Mouse (Mus musculus) liver, embryonic 14.5 days (tissue): Measurements from ENCODE around the gene Zbtb8a. TPM values are rescaled to one million over a fixed set of nuclear protein-coding genes. Genes with fewer than 3 reads are reported as not detected.
A peak's percentile ranks its signal among the peaks of the same experiment; 100 is the strongest.

Experiments used
- ATAC-seq: fragments of 200-750 bp; cut with Nextera tagmentation; 2 replicates; pipeline ENCODE4 v1.8.0; 2017; ENCODE audit warnings: moderate number of reproducible peaks, mild to moderate bottlenecking, moderate library complexity; ENCODE audit not compliant: insufficient read depth
- DNase-seq, 3 experiments: peaks; one replicate each; pipeline ENCODE4 v3.0.0-alpha.2; 2012 to 2013; ENCODE audit warnings: low read depth in 3 of 3, low spot score in 3 of 3
- H3K27ac ChIP-seq: fragments of 300-500 bp; sonication (generic); 2 replicates; pipeline ENCODE4 v1.5.1; 2014; ENCODE audit warnings: moderate library complexity, mild to moderate bottlenecking, control low read depth, inconsistent platforms
- H3K27me3 ChIP-seq: fragments of 300-500 bp; sonication (generic); 2 replicates; pipeline ENCODE4 v1.6.1; 2014; ENCODE audit warnings: mild to moderate bottlenecking, low read length, moderate library complexity; ENCODE audit not compliant: control insufficient read depth, insufficient read depth
- H3K36me3 ChIP-seq: fragments of 300-500 bp; sonication (generic); replicated peaks from 2 replicates; pipeline ENCODE4 v1.6.1; 2014; ENCODE audit warnings: low read depth; ENCODE audit not compliant: control insufficient read depth, insufficient read depth
- H3K4me1 ChIP-seq, 2 experiments: fragments of 200-500 bp in 1 of 2; fragments of 300-500 bp in 1 of 2; sonication (generic) in 1 of 2; replicated peaks; 2 replicates each; pipeline ENCODE4 v1.6.1; 2012 to 2014; ENCODE audit warnings: antibody characterized with exemption in 1 of 2, inconsistent platforms in 1 of 2, low read length in 1 of 2; ENCODE audit not compliant: control insufficient read depth in 2 of 2, insufficient read depth in 2 of 2
- H3K4me2 ChIP-seq: fragments of 300-500 bp; sonication (generic); 2 replicates; pipeline ENCODE4 v1.6.1; 2014; ENCODE audit warnings: low read depth, mild to moderate bottlenecking, control low read depth, moderate library complexity
- H3K4me3 ChIP-seq, 2 experiments: fragments of 200-500 bp in 1 of 2; fragments of 300-500 bp in 1 of 2; sonication (generic) in 1 of 2; 2 replicates each; pipeline ENCODE4 v1.5.1; 2012 to 2014; ENCODE audit warnings: low read depth in 2 of 2, low read length in 2 of 2, mild to moderate bottlenecking in 2 of 2, control low read depth in 1 of 2, inconsistent platforms in 1 of 2, moderate library complexity in 1 of 2; ENCODE audit not compliant: insufficient read depth in 1 of 2
- H3K9ac ChIP-seq: fragments of 300-500 bp; sonication (generic); replicated peaks from 2 replicates; pipeline ENCODE4 v1.6.1; 2014; ENCODE audit warnings: mild to moderate bottlenecking, control low read depth, moderate library complexity
- H3K9me3 ChIP-seq: fragments of 300-500 bp; sonication (generic); 2 replicates; pipeline ENCODE4 v1.6.1; 2016; ENCODE audit warnings: low read length, mixed read lengths; ENCODE audit not compliant: control insufficient read depth
- CTCF ChIP-seq: IDR thresholded peaks from 2 replicates; pipeline ENCODE4 v1.5.1; 2016; ENCODE audit warnings: antibody characterized with exemption, low read depth, control low read depth
- EP300 ChIP-seq: IDR thresholded peaks from 2 replicates; pipeline ENCODE4 v1.6.1; 2016; ENCODE audit warnings: antibody characterized with exemption, low read depth
- WGBS: fragments of 180-500 bp; shearing (Covaris S2); extraction: QIAGEN DNeasy Blood & Tissue Kit; methylation state at CpG from one replicate; pipeline ENCODE4 v1.1.7; 2014; ENCODE audit not compliant: insufficient replicate concordance; 5-methylcytosine and 5-hydroxymethylcytosine counted together
- polyA plus RNA-seq, 2 experiments: library from polyadenylated mRNA; depleted of rRNA in 1 of 2; stranded (reverse) in 1 of 2; unstranded in 1 of 2; fragments of >200 nt; fragmentation: Nextera tagmentation in 1 of 2; extraction: Ambion mirVana in 1 of 2; gene quantifications; 2 replicates each; pipeline versions ENCODE4 v1.2.1 to v1.2.3; 2012 to 2014

Gene Zbtb8a
- polyA plus RNA-seq, 2 experiments: 0.41 to 2.1 TPM

DNA sequence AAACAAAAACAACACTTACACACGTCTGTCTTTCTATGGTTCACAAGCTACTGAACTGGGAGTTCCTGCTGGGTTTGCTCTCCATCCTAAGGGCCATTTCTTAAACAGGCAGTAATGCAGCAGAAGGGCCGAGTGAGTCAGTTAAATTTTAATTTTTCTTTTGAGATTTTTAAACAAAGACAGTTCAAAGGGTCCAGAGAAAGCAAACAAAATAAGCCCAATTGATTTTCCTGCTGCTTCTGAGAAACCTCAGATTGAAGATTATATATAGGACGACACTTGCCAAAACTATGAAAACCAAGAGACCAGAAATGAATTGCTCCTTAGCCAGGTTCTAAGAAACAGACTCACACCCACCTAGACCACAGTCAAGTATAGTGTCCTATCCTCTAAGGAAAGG lies 64.0 kb downstream of the Zbtb8a start:
- H3K27ac ChIP-seq: no peak overlapping the region
- no peak for DNase-seq

DNA sequence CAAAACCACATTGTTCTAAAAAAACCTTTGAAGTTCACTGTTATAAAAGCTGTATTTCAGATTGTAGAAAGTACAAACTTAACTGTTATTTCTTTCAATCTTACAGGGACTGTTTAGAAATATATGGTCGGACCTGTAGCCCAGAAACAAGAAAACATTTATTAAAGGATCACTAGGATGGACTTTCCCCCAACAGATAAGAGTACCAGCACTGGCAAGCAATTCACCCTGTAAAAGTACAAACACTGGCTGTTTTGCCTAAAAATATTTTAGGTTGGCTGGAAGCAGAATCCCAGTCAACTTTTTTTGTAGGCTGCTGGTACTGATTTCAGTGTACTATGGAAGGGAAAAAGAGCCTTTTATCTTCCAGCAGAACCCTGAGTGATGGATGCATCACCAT lies 70.0 kb downstream of the Zbtb8a start:
- WGBS: 85% methylated on average over 1 of the region's 1 CpGs
- DNase-seq (no peak), ATAC-seq (no peak)
- no peak overlapping the region for H3K9ac ChIP-seq
- H3K4me2 ChIP-seq: no peak overlapping the region
- H3K4me1 ChIP-seq: peaks cover 0 to 11% of the 10 kb centered on the region in 2 experiments
- no peak overlapping the region for H3K27ac ChIP-seq
- H3K36me3 ChIP-seq: peaks cover 54% of the 10 kb centered on the region
- H3K4me3 ChIP-seq: no peak overlapping the region
- H3K27me3 ChIP-seq: no peaks in the 10 kb centered on the region
- H3K9me3 ChIP-seq: no peaks in the 10 kb centered on the region
- no peak for TF ChIP-seq CTCF
- no peak for TF ChIP-seq EP300

More for the DNA sequence above, 64.0 kb downstream of the Zbtb8a start:
- no peak for ATAC-seq
- no peak overlapping the region for H3K4me2 ChIP-seq
- no peak overlapping the region for H3K9ac ChIP-seq
- H3K36me3 ChIP-seq: peaks cover 84% of the 10 kb centered on the region
- H3K4me1 ChIP-seq: no peaks in the 10 kb centered on the region
- no peak for TF ChIP-seq CTCF
- no peak for TF ChIP-seq EP300
- 64% methylated on average over 3 of the region's 3 CpGs for WGBS
- H3K27me3 ChIP-seq: no peaks in the 10 kb centered on the region
- no peaks in the 10 kb centered on the region for H3K9me3 ChIP-seq
- no peak overlapping the region for H3K4me3 ChIP-seq

DNA sequence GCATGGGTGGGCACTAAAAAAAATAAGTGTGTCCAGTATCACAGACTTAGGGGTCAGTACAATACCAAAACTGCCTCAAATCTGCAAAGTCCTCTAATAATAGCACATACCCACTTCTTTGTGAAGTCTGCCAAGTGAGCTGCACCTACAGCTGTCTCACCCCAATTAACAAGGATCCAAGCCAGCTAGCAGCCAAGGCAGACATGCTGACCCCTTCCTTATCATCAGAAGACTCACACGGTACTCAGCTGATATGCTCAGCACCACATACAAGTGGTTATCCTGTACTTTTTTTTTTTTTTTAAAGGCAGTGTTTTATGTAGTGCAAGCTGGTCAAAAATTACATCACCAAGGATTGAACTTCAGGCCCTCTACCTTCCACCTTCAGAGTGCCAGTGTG lies 73.6 kb downstream of the Zbtb8a start:
- 3% methylated on average over 1 of the region's 1 CpGs for WGBS
- peaks cover 0 to 11% of the 10 kb centered on the region in 2 experiments for H3K4me1 ChIP-seq
- no peak overlapping the region for H3K27ac ChIP-seq
- no peak overlapping the region for H3K4me2 ChIP-seq
- DNase-seq: no peak
- H3K36me3 ChIP-seq: peaks cover 30% of the 10 kb centered on the region
- H3K4me3 ChIP-seq: no peak overlapping the region
- no peaks in the 10 kb centered on the region for H3K9me3 ChIP-seq
- H3K27me3 ChIP-seq: no peaks in the 10 kb centered on the region
- TF ChIP-seq CTCF (no peak), EP300 (peak; percentile 51; the same call in 1 of the 2 replicates)
- ATAC-seq: peak; percentile 68
- no peak overlapping the region for H3K9ac ChIP-seq

DNA sequence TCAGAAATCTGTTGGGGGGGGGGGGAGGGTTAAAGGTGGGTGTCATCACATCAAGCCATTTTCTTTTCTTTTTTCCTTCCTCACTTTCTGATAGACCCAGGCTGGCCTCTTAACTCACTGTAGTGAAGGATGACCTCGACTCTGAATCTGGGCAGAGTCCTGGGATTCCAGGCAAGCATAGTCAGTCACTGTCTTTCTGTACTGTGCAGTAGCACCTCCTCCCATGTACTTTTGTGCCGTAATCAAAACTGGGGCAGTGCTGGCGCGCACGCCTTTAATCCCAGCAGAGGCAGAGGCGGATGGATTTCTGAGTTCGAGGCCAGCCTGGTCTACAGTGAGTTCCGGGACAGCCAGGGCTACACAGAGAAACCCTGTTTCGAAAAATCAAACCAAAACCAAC lies 74.1 kb downstream of the Zbtb8a start:
- Histone ChIP-seq H3K27ac (no peak overlapping the region), H3K4me1 (peaks cover 0 to 11% of the 10 kb centered on the region in 2 experiments), H3K27me3 (no peaks in the 10 kb centered on the region), H3K36me3 (peaks cover 26% of the 10 kb centered on the region), H3K9me3 (no peaks in the 10 kb centered on the region), H3K9ac (no peak overlapping the region), H3K4me2 (no peak overlapping the region), H3K4me3 (no peak overlapping the region)
- no peak for DNase-seq
- WGBS: 80% methylated on average over 9 of the region's 9 CpGs
- peak; percentile 28; the same call in 1 of the 2 replicates for ATAC-seq
- TF ChIP-seq EP300 (no peak), CTCF (no peak)

Other genes starting within 250 kb of the Zbtb8a start
- gene Fndc5, start 241.1 kb downstream of the Zbtb8a start, polyA plus RNA-seq (2012; rRNA removed): 0.36 and 0.56 TPM in 2 replicates
- gene Fndc5, start 241.1 kb downstream of the Zbtb8a start, polyA plus RNA-seq (2014; fragmentation: Nextera tagmentation; extraction: Ambion mirVana): 0.30 and 0.99 TPM in 2 replicates
- gene S100pbp, start 188.4 kb downstream of the Zbtb8a start, polyA plus RNA-seq (2012; rRNA removed): 12.2 and 12.5 TPM in 2 replicates
- 4.5 and 4.8 TPM in 2 replicates for gene S100pbp, start 188.4 kb downstream of the Zbtb8a start, polyA plus RNA-seq (2014; fragmentation: Nextera tagmentation; extraction: Ambion mirVana)
- gene Yars, start 188.4 kb downstream of the Zbtb8a start, polyA plus RNA-seq (2012; rRNA removed): 17.3 and 28.7 TPM in 2 replicates
- 53.2 and 59.8 TPM in 2 replicates for gene Yars, start 188.4 kb downstream of the Zbtb8a start, polyA plus RNA-seq (2014; fragmentation: Nextera tagmentation; extraction: Ambion mirVana)
- 1.2 and 1.5 TPM in 2 replicates for gene C77080, start 116.7 kb downstream of the Zbtb8a start, polyA plus RNA-seq (2012; rRNA removed)
- 0.74 and 0.91 TPM in 2 replicates for gene C77080, start 116.7 kb downstream of the Zbtb8a start, polyA plus RNA-seq (2014; fragmentation: Nextera tagmentation; extraction: Ambion mirVana)
- gene Sync, start 90.5 kb downstream of the Zbtb8a start, polyA plus RNA-seq (2012; rRNA removed): 0.01 and 0.03 TPM in 2 replicates
- gene Sync, start 90.5 kb downstream of the Zbtb8a start, polyA plus RNA-seq (2014; fragmentation: Nextera tagmentation; extraction: Ambion mirVana): 0.08 TPM in 1 of 2 replicates, not detected in the other
- gene Rbbp4, start 42.7 kb downstream of the Zbtb8a start, polyA plus RNA-seq (2012; rRNA removed): 45.8 and 60.8 TPM in 2 replicates
- 241 and 248 TPM in 2 replicates for gene Rbbp4, start 42.7 kb downstream of the Zbtb8a start, polyA plus RNA-seq (2014; fragmentation: Nextera tagmentation; extraction: Ambion mirVana)
- 22.3 and 24.5 TPM in 2 replicates for gene Zbtb8os, start 42.4 kb downstream of the Zbtb8a start, polyA plus RNA-seq (2012; rRNA removed)
- gene Zbtb8os, start 42.4 kb downstream of the Zbtb8a start, polyA plus RNA-seq (2014; fragmentation: Nextera tagmentation; extraction: Ambion mirVana): 33.2 and 33.8 TPM in 2 replicates
- 0.31 and 0.39 TPM in 2 replicates for gene Zbtb8b, start 62.7 kb upstream of the Zbtb8a start, polyA plus RNA-seq (2012; rRNA removed)
- 0.80 and 0.91 TPM in 2 replicates for gene Zbtb8b, start 62.7 kb upstream of the Zbtb8a start, polyA plus RNA-seq (2014; fragmentation: Nextera tagmentation; extraction: Ambion mirVana)
- gene Bsdc1, start 83.5 kb upstream of the Zbtb8a start, polyA plus RNA-seq (2012; rRNA removed): 30.5 and 34.7 TPM in 2 replicates
- 52.1 and 52.4 TPM in 2 replicates for gene Bsdc1, start 83.5 kb upstream of the Zbtb8a start, polyA plus RNA-seq (2014; fragmentation: Nextera tagmentation; extraction: Ambion mirVana)
- gene Tssk3, start 112.9 kb upstream of the Zbtb8a start, polyA plus RNA-seq (2012; rRNA removed): not detected in 2 replicates
- not detected in 2 replicates for gene Tssk3, start 112.9 kb upstream of the Zbtb8a start, polyA plus RNA-seq (2014; fragmentation: Nextera tagmentation; extraction: Ambion mirVana)
- gene Fam229a, start 113.1 kb upstream of the Zbtb8a start, polyA plus RNA-seq (2012; rRNA removed): 0.40 and 0.54 TPM in 2 replicates
- gene Fam229a, start 113.1 kb upstream of the Zbtb8a start, polyA plus RNA-seq (2014; fragmentation: Nextera tagmentation; extraction: Ambion mirVana): 0.37 and 0.44 TPM in 2 replicates
- 30.6 and 34.8 TPM in 2 replicates for gene Marcksl1, start 135.5 kb upstream of the Zbtb8a start, polyA plus RNA-seq (2012; rRNA removed)
- 38.2 and 42.0 TPM in 2 replicates for gene Marcksl1, start 135.5 kb upstream of the Zbtb8a start, polyA plus RNA-seq (2014; fragmentation: Nextera tagmentation; extraction: Ambion mirVana)
- gene Hdac1, start 164.6 kb upstream of the Zbtb8a start, polyA plus RNA-seq (2012; rRNA removed): 59.4 and 76.5 TPM in 2 replicates
- gene Hdac1, start 164.6 kb upstream of the Zbtb8a start, polyA plus RNA-seq (2014; fragmentation: Nextera tagmentation; extraction: Ambion mirVana): 107 and 114 TPM in 2 replicates
- gene Lck, start 195.5 kb upstream of the Zbtb8a start, polyA plus RNA-seq (2012; rRNA removed): 2.7 and 3.1 TPM in 2 replicates
- gene Lck, start 195.5 kb upstream of the Zbtb8a start, polyA plus RNA-seq (2014; fragmentation: Nextera tagmentation; extraction: Ambion mirVana): 3.9 TPM in 2 replicates
- gene Fam167b, start 200.4 kb upstream of the Zbtb8a start, polyA plus RNA-seq (2012; rRNA removed): 7.6 TPM in 2 replicates
- 5.4 and 5.8 TPM in 2 replicates for gene Fam167b, start 200.4 kb upstream of the Zbtb8a start, polyA plus RNA-seq (2014; fragmentation: Nextera tagmentation; extraction: Ambion mirVana)
- gene Eif3i, start 222.5 kb upstream of the Zbtb8a start, polyA plus RNA-seq (2012; rRNA removed): 223 and 242 TPM in 2 replicates
- 201 and 225 TPM in 2 replicates for gene Eif3i, start 222.5 kb upstream of the Zbtb8a start, polyA plus RNA-seq (2014; fragmentation: Nextera tagmentation; extraction: Ambion mirVana)
- 78.5 and 84.2 TPM in 2 replicates for gene Tmem234, start 222.6 kb upstream of the Zbtb8a start, polyA plus RNA-seq (2012; rRNA removed)
- 108 and 129 TPM in 2 replicates for gene Tmem234, start 222.6 kb upstream of the Zbtb8a start, polyA plus RNA-seq (2014; fragmentation: Nextera tagmentation; extraction: Ambion mirVana)
- 0.28 and 0.47 TPM in 2 replicates for gene Dcdc2b, start 236.1 kb upstream of the Zbtb8a start, polyA plus RNA-seq (2012; rRNA removed)
- 0.19 and 0.61 TPM in 2 replicates for gene Dcdc2b, start 236.1 kb upstream of the Zbtb8a start, polyA plus RNA-seq (2014; fragmentation: Nextera tagmentation; extraction: Ambion mirVana)
- gene Iqcc, start 241.0 kb upstream of the Zbtb8a start, polyA plus RNA-seq (2012; rRNA removed): 6.2 and 8.8 TPM in 2 replicates
- gene Iqcc, start 241.0 kb upstream of the Zbtb8a start, polyA plus RNA-seq (2014; fragmentation: Nextera tagmentation; extraction: Ambion mirVana): 7.0 and 9.2 TPM in 2 replicates
- gene Ccdc28b, start 245.8 kb upstream of the Zbtb8a start, polyA plus RNA-seq (2012; rRNA removed): 5.7 and 12.0 TPM in 2 replicates
- 11.0 and 12.4 TPM in 2 replicates for gene Ccdc28b, start 245.8 kb upstream of the Zbtb8a start, polyA plus RNA-seq (2014; fragmentation: Nextera tagmentation; extraction: Ambion mirVana)